ENCODE assay signal across 20 mouse cellular contexts in the genomic region with DNA sequence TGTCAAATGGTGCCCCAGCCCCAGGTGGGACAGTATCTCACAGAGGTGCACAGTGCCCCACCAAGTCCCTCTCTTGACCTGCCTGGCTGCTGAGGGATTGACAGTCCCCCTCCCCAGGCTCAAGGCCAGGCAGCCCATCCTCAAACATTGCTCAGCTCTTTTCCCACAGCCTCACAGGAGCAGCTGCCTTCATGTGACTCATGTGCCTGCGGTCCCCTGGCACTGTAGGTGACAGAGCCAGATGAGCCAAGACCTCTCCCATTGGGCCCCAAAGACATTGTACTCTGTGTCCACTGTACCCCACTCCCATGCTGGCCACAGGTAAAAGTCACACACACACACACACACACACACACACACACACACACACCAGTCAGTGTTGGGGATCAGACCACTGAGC.
"Had no signal": no experiment of that assay in that cellular context is flagged by ENCODE, and none has a peak within 500 bp of the region (broad histone marks: within the 10 kb centered on the region; RNA-seq: fewer than 3 reads in every experiment).

No protein-coding gene starts in this region.

- ATAC-seq: midbrain, embryonic 15.5 days had no signal

- H3K36me3 ChIP-seq: liver, embryonic 13.5 days; midbrain, embryonic 15.5 days had no signal

- DNase-seq: kidney, adult 11 months; kidney, adult 8-10 months; kidney, postnatal 10 days; kidney, postnatal 36 days; layer of hippocampus, adult 9-11 months; liver, embryonic 13.5 days; lung, adult 2 months; lung, postnatal 14 days; lung, postnatal 4 days; retina, postnatal 1 day; right cerebral cortex, postnatal 25 days; spleen, adult 18-20 months; thymus, adult 18-20 months; thymus, postnatal 36 days had no signal

- H3K27me3 ChIP-seq: kidney, embryonic 15.5 days; limb, embryonic 13.5 days; liver, embryonic 13.5 days; midbrain, embryonic 15.5 days; neural tube, embryonic 12.5 days had no signal

- H3K4me2 ChIP-seq: kidney, embryonic 15.5 days; limb, embryonic 13.5 days; liver, embryonic 13.5 days; midbrain, embryonic 11.5 days; midbrain, embryonic 15.5 days; neural tube, embryonic 12.5 days had no signal

- H3K4me3 ChIP-seq: kidney, embryonic 15.5 days; limb, embryonic 10.5 days; limb, embryonic 13.5 days; liver, embryonic 13.5 days; midbrain, embryonic 15.5 days; neural tube, embryonic 12.5 days had no signal

- H3K9ac ChIP-seq: kidney, embryonic 15.5 days; limb, embryonic 13.5 days; liver, embryonic 13.5 days; midbrain, embryonic 15.5 days; neural tube, embryonic 12.5 days had no signal

- H3K27ac ChIP-seq: kidney, embryonic 15.5 days; limb, embryonic 10.5 days; limb, embryonic 13.5 days; liver, embryonic 13.5 days; midbrain, embryonic 15.5 days; neural tube, embryonic 12.5 days had no signal

- H3K9me3 ChIP-seq: kidney, embryonic 15.5 days; limb, embryonic 10.5 days; limb, embryonic 13.5 days; liver, embryonic 13.5 days; midbrain, embryonic 15.5 days; neural tube, embryonic 12.5 days had no signal

- H3K4me1 ChIP-seq: limb, embryonic 13.5 days; liver, embryonic 13.5 days; midbrain, embryonic 15.5 days had no signal
